In the genomic region with DNA sequence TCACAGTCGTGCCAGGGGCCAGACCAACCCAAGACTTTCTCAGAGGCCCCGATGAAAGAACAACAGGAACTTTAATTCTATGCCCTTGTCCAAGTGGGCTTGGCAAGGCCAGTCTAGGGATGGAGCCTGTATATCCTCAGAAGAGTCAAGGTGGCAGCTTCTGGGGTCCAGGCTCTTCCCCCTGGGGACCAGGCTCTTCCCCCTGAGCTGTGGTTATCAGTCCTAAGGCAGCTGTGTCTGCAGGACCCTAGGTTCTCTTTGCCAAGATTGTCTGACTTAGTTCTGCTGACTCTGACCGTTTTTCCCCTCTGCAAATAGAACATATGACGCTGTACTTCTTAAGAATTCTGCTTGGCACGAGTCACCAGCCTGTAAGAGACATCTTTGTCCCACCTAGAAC, we compare ENCODE assay signal across 19 mouse cellular contexts.
"Had no signal": no experiment of that assay in that cellular context is flagged by ENCODE, and none has a peak within 500 bp of the region (broad histone marks: within the 10 kb centered on the region; RNA-seq: fewer than 3 reads in every experiment).

No protein-coding gene starts in this region.

- H3K27me3 ChIP-seq: midbrain, embryonic 12.5 days; neural tube, embryonic 13.5 days; neural tube, embryonic 15.5 days; stomach, embryonic 15.5 days had no signal

- H3K9ac ChIP-seq: lung, embryonic 14.5 days; midbrain, embryonic 12.5 days; neural tube, embryonic 13.5 days; neural tube, embryonic 15.5 days; stomach, embryonic 15.5 days had no signal

- H3K36me3 ChIP-seq: midbrain, embryonic 10.5 days; midbrain, embryonic 12.5 days; neural tube, embryonic 13.5 days; neural tube, embryonic 15.5 days; stomach, embryonic 15.5 days had no signal

- DNase-seq: lung, adult 18-20 months; lung, embryonic 14.5 days; lung, postnatal 14 days; lung, postnatal 36 days; midbrain, embryonic 14.5 days; retina, postnatal 1 day; right cerebral cortex, adult 18-20 months; right cerebral cortex, postnatal 25 days; right cerebral cortex, postnatal 4 days; thymus, adult 2 months; thymus, postnatal 25 days; thymus, postnatal 4 days had no signal

- H3K4me1 ChIP-seq: midbrain, embryonic 10.5 days; midbrain, embryonic 12.5 days; neural tube, embryonic 15.5 days; stomach, embryonic 15.5 days had no signal

- H3K4me3 ChIP-seq: midbrain, embryonic 10.5 days; midbrain, embryonic 12.5 days; myocyte; neural tube, embryonic 13.5 days; neural tube, embryonic 15.5 days; stomach, embryonic 15.5 days had no signal

- H3K27ac ChIP-seq: midbrain, embryonic 10.5 days; midbrain, embryonic 12.5 days; neural tube, embryonic 13.5 days; neural tube, embryonic 15.5 days; stomach, embryonic 15.5 days; stomach, postnatal 0 days had no signal
